Mouse (Mus musculus): Measurements from ENCODE around the gene Olfr361. TPM values are rescaled to one million over a fixed set of nuclear protein-coding genes. Genes with fewer than 3 reads are reported as not detected.
"Not testable (repeated sequence)": the region's sequence is repeated elsewhere in the genome, so short reads cannot be mapped to it uniquely, and the experiment has no call there.

The Olfr361 gene
- total RNA-seq (2014; rRNA removed) (not detected in 2 replicates), polyA plus RNA-seq (2015; fragmentation: Nextera tagmentation; extraction: Ambion mirVana) (not detected in 2 replicates)

GRCm38 (mm10) chr2:37089190-37089589, at the start of gene Olfr361:
Olfr361 (minus strand) TSS chr2:37089290.
- not testable (repeated sequence) for H3K36me3 ChIP-seq (ENCODE audit: insufficient read depth, low read length); H3K4me2 ChIP-seq (ENCODE audit: low read depth, low read length, poor library complexity, severe bottlenecking)

DNA sequence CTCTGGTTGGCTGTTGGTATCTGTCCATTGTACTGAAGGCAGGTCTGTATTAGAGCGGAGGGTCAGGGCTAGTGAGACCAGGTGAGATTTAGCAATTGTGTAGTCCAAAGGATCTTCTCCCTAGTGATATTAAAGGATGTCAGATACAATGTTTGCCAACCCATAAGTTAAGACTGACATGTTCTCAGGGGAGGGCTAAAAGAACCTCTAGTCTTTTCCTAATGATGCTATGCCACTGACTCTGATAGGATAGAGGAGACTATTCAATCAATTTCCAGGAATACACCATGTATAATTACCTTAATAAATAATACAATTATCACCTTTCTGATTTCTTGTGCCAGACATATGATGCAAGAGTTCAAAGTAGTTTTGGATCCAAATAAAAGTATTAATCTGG, 28.7 kb upstream of the Olfr361 start, which contains the start of gene Olfr362:
TSS of gene Olfr362 (minus strand) at position 101 of the 400 bp plus-strand sequence.
- no peak within 1 kb of the TSS for H3K27ac ChIP-seq (ENCODE audit: low read depth, low read length)
- no peaks in the 10 kb centered on the region for H3K4me1 ChIP-seq (ENCODE audit: insufficient read depth, low read length)
- H3K4me3 ChIP-seq (ENCODE audit: low read depth, low read length), result no peak within 1 kb of the TSS
- H3K27me3 ChIP-seq (ENCODE audit: insufficient read depth, low read length), result no peaks in the 10 kb centered on the region
- H3K4me2 ChIP-seq (ENCODE audit: low read depth, low read length, poor library complexity, severe bottlenecking), result no peak within 1 kb of the TSS
- DNase-seq (ENCODE audit: low spot score), result no peak
- H3K36me3 ChIP-seq (ENCODE audit: insufficient read depth, low read length), result no peaks in the 10 kb centered on the region
- WGBS, result 97% methylated on average over 1 of the region's 1 CpGs
- no peak for TF ChIP-seq CTCF (IDR thresholded peaks at IDR 0.05)
- H3K9me3 ChIP-seq (ENCODE audit: low read length), result peaks cover 10% of the 10 kb centered on the region
- no peak for ATAC-seq (ENCODE audit: low FRiP score)
- H3K9ac ChIP-seq (replicated peaks; ENCODE audit: low read length, poor library complexity, severe bottlenecking), result no peak within 1 kb of the TSS

More at GRCm38 (mm10) chr2:37089190-37089589, at the start of gene Olfr361:
- not testable (repeated sequence) for DNase-seq (ENCODE audit: low spot score); ATAC-seq (ENCODE audit: low FRiP score); H3K27ac ChIP-seq (ENCODE audit: low read depth, low read length); H3K9ac ChIP-seq (replicated peaks; ENCODE audit: low read length, poor library complexity, severe bottlenecking); H3K4me3 ChIP-seq (ENCODE audit: low read depth, low read length); H3K27me3 ChIP-seq (ENCODE audit: insufficient read depth, low read length); H3K9me3 ChIP-seq (ENCODE audit: low read length); H3K4me1 ChIP-seq (ENCODE audit: insufficient read depth, low read length)
- 25% methylated on average over 1 of the region's 1 CpGs for WGBS

- no peak within 1 kb of the TSS for H3K27ac ChIP-seq (ENCODE audit: low read depth, low read length)
- no peak for DNase-seq (ENCODE audit: low spot score)
- H3K9ac ChIP-seq (replicated peaks; ENCODE audit: low read length, poor library complexity, severe bottlenecking), result no peak within 1 kb of the TSS
- no peaks in the 10 kb centered on the region for H3K36me3 ChIP-seq (ENCODE audit: insufficient read depth, low read length)
- no peaks in the 10 kb centered on the region for H3K27me3 ChIP-seq (ENCODE audit: insufficient read depth, low read length)
- TF ChIP-seq CTCF (IDR thresholded peaks at IDR 0.05), result no peak
- H3K9me3 ChIP-seq (ENCODE audit: low read length), result peaks cover 6% of the 10 kb centered on the region
- no peak for ATAC-seq (ENCODE audit: low FRiP score)
- H3K4me2 ChIP-seq (ENCODE audit: low read depth, low read length, poor library complexity, severe bottlenecking), result no peak within 1 kb of the TSS
- no peak within 1 kb of the TSS for H3K4me3 ChIP-seq (ENCODE audit: low read depth, low read length)
- no peaks in the 10 kb centered on the region for H3K4me1 ChIP-seq (ENCODE audit: insufficient read depth, low read length)
Measured at GRCm38 (mm10) chr2:37065446-37065845, 23.6 kb downstream of the Olfr361 start, which contains the start of gene Olfr360. Olfr360 (plus strand) TSS chr2:37065746.

Other genes with a start within 250 kb of the Olfr361 start
- gene Olfr350, start 243.0 kb downstream of the Olfr361 start, total RNA-seq (2014; rRNA removed), result not detected in 2 replicates
- not detected in 2 replicates for gene Olfr350, start 243.0 kb downstream of the Olfr361 start, polyA plus RNA-seq (2015; fragmentation: Nextera tagmentation; extraction: Ambion mirVana)
- gene Olfr351, start 226.6 kb downstream of the Olfr361 start, total RNA-seq (2014; rRNA removed), result not detected in 2 replicates
- gene Olfr351, start 226.6 kb downstream of the Olfr361 start, polyA plus RNA-seq (2015; fragmentation: Nextera tagmentation; extraction: Ambion mirVana), result not detected in 2 replicates
- not detected in 2 replicates for gene Olfr352, start 220.8 kb downstream of the Olfr361 start, total RNA-seq (2014; rRNA removed)
- not detected in 2 replicates for gene Olfr352, start 220.8 kb downstream of the Olfr361 start, polyA plus RNA-seq (2015; fragmentation: Nextera tagmentation; extraction: Ambion mirVana)
- gene Olfr353, start 196.4 kb downstream of the Olfr361 start, total RNA-seq (2014; rRNA removed), result not detected in 2 replicates
- gene Olfr353, start 196.4 kb downstream of the Olfr361 start, polyA plus RNA-seq (2015; fragmentation: Nextera tagmentation; extraction: Ambion mirVana), result not detected in 2 replicates
- not detected in 2 replicates for gene Olfr354, start 183.6 kb downstream of the Olfr361 start, total RNA-seq (2014; rRNA removed)
- gene Olfr354, start 183.6 kb downstream of the Olfr361 start, polyA plus RNA-seq (2015; fragmentation: Nextera tagmentation; extraction: Ambion mirVana), result not detected in 2 replicates
- not detected in 2 replicates for gene Olfr355, start 160.4 kb downstream of the Olfr361 start, total RNA-seq (2014; rRNA removed)
- not detected in 2 replicates for gene Olfr355, start 160.4 kb downstream of the Olfr361 start, polyA plus RNA-seq (2015; fragmentation: Nextera tagmentation; extraction: Ambion mirVana)
- gene Olfr356, start 152.2 kb downstream of the Olfr361 start, total RNA-seq (2014; rRNA removed), result not detected in 2 replicates
- not detected in 2 replicates for gene Olfr356, start 152.2 kb downstream of the Olfr361 start, polyA plus RNA-seq (2015; fragmentation: Nextera tagmentation; extraction: Ambion mirVana)
- not detected in 2 replicates for gene Olfr357, start 95.5 kb downstream of the Olfr361 start, total RNA-seq (2014; rRNA removed)
- gene Olfr357, start 95.5 kb downstream of the Olfr361 start, polyA plus RNA-seq (2015; fragmentation: Nextera tagmentation; extraction: Ambion mirVana), result not detected in 2 replicates
- gene Olfr358, start 80.0 kb downstream of the Olfr361 start, total RNA-seq (2014; rRNA removed), result not detected in 2 replicates
- gene Olfr358, start 80.0 kb downstream of the Olfr361 start, polyA plus RNA-seq (2015; fragmentation: Nextera tagmentation; extraction: Ambion mirVana), result not detected in 2 replicates
- gene Olfr360, start 23.5 kb downstream of the Olfr361 start, total RNA-seq (2014; rRNA removed), result not detected in 2 replicates
- not detected in 2 replicates for gene Olfr360, start 23.5 kb downstream of the Olfr361 start, polyA plus RNA-seq (2015; fragmentation: Nextera tagmentation; extraction: Ambion mirVana)
- not detected in 2 replicates for gene Olfr362, start 28.6 kb upstream of the Olfr361 start, total RNA-seq (2014; rRNA removed)
- not detected in 2 replicates for gene Olfr362, start 28.6 kb upstream of the Olfr361 start, polyA plus RNA-seq (2015; fragmentation: Nextera tagmentation; extraction: Ambion mirVana)
- gene Olfr364-ps1, start 50.0 kb upstream of the Olfr361 start, total RNA-seq (2014; rRNA removed), result not detected in 2 replicates
- gene Olfr364-ps1, start 50.0 kb upstream of the Olfr361 start, polyA plus RNA-seq (2015; fragmentation: Nextera tagmentation; extraction: Ambion mirVana), result not detected in 2 replicates
- gene Olfr365, start 98.9 kb upstream of the Olfr361 start, total RNA-seq (2014; rRNA removed), result not detected in 2 replicates
- not detected in 2 replicates for gene Olfr365, start 98.9 kb upstream of the Olfr361 start, polyA plus RNA-seq (2015; fragmentation: Nextera tagmentation; extraction: Ambion mirVana)
- gene Olfr366, start 122.3 kb upstream of the Olfr361 start, total RNA-seq (2014; rRNA removed), result not detected in 2 replicates
- not detected in 2 replicates for gene Olfr366, start 122.3 kb upstream of the Olfr361 start, polyA plus RNA-seq (2015; fragmentation: Nextera tagmentation; extraction: Ambion mirVana)
- not detected in 2 replicates for gene Olfr368, start 237.2 kb upstream of the Olfr361 start, total RNA-seq (2014; rRNA removed)
- gene Olfr368, start 237.2 kb upstream of the Olfr361 start, polyA plus RNA-seq (2015; fragmentation: Nextera tagmentation; extraction: Ambion mirVana), result not detected in 2 replicates

Measured in midbrain, postnatal 0 days (tissue).